Mouse (Mus musculus) urinary bladder, postnatal 10 days (tissue): ENCODE measurements at regions not wholly inside any gene's neighbourhood (a gene's known extent, or its start where the extent isn't known, plus 50 kb on each side); places are given as distances from the start of the nearest gene placed in this dataset.
"Not testable (repeated sequence)": the region's sequence is repeated elsewhere in the genome, so short reads cannot be mapped to it uniquely, and the experiment has no call there.

Experiments
- DNase-seq: peaks from one replicate; pipeline ENCODE4 v3.0.0; 2022; ENCODE audit warnings: low spot score

- no peak for DNase-seq
These were observed 55.4 kb upstream of the Bnc1 start for GRCm38 (mm10) chr7:82047456-82047855.

GRCm38 (mm10) chr7:82053411-82053810, 61.3 kb upstream of the Bnc1 start:
- no peak for DNase-seq

DNA sequence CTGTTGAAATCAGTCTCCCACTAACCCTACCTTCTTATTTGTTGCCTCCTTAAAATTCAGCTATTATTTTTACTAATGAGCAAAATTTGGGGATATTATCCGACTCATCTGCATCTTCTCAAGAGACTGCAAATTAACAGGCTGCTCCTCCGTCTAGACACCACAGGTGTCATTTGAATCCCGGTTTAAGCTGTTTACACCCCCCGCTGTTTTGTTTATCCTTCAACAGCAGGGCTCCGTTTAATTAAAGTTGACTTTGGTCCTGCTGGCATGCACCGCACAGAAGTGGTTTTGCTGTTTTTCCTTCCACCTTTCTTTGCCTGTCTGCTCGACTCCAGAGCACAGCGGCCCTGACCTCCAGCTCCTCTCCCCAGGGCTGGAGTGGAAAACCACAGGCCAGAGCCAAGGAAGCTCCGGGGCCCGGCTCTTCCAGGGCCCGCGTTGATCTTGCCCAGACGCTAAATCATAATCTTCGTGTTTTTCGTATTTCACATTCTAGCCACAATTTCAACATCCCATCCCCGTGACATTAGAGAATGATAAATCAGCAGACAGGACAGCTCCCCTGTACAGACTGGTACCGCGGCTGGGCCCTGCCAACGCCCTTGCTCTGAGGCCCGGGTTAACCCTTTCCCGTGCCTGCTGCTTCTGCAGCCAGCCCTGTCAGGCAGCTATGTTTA, 64.6 kb upstream of the Bnc1 start:
- DNase-seq, result no peak

- DNase-seq, result no peak
These were observed 71.3 kb upstream of the Bnc1 start for GRCm38 (mm10) chr7:82063407-82063806.

DNA sequence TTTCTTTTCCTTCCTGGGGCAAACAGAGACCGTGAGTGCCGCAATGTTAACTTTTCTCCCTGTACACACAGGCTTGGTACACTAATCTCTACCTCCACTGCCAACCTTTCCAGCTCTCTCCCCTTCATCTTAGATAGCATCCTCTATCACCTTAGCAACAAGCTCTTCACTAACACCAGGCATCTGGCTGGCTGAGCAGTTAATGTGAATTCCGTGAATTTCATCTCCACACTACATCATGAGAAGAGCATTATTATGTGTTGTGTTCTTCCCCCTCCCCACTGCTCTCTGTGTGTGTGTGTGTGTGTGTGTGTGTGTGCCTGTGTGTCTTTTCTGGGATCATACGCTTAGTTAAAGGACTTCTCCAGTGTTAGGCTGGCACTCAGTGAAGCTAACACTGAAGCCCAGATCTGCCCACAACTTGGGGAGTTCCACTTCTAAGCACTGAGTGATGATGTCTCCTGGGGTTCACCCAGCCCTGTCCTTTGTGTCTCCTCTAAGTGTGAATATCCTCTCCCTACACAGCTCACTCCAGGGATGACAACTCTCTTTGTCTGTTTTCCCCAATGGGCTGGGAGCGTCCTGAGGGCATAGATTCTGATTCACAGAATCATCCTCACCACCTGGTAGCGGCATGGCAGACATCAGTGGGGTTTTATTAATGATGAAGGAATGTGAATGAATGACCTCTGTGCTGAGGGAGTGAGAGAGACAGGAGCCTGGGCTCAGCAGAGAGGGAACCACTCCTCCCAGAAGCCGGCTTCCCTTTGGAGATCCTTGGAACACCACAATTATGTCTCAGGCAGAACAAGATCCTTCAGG, 77.7 kb upstream of the Bnc1 start:
- no peak for DNase-seq

DNA sequence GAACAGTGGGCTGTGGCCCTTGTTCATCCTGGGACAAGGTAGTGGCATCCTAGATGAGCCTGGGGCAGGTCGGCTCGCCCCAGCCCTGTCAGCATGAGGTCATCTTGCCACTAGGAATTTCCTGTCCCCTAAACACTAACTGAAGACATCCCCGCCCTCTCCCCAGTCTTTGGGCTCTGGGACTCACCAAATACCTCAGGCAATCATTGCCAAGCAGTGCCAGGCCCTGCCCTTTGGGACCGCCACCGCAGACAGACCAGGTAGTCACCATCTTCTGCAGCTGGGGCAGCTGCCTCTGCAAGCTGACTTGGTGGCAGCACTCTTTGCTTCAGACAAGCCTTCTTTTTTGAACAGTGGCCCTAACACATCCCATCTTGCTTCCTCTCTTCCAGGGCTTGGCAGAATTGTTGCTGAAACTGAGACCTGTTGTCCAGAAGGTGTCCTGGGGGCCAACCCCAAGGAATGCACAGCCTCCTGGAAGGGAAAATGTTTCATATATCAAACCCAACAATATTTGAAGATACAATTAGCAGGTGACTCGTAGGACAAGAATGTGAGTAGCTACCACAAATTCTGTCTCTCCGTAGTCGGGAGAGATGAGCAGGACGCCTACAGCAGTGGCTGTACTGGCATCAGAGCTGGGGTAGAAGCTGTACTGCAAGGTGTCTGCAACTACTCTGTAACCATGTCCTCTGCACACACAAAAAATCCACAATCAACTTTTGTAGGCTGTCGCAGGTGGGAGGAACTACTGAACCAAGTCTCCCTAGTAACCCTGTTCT, 79.0 kb upstream of the Bnc1 start:
- no peak for DNase-seq

GRCm38 (mm10) chr7:82075359-82075758, 83.3 kb upstream of the Bnc1 start:
- no peak for DNase-seq

DNA sequence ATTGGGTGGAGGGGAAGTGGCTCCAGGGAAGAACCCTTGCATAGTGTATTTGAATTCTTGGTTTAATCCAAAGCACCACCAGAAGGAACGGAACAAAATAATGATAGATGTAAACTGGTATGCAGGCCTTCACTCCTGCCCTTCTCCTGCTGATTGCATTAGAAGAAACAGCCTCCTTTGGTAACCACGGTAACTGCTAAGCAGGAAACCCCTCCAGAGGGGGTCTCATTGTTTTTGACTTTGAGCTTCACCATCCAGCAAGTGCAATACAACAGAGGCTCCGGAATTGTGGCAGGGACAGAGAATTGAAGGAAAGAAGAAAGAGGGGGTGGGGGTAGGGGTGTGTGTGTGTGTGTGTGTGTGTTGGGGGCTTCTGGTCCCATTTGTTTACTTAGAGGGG, 89.8 kb upstream of the Bnc1 start:
- no peak for DNase-seq

DNA sequence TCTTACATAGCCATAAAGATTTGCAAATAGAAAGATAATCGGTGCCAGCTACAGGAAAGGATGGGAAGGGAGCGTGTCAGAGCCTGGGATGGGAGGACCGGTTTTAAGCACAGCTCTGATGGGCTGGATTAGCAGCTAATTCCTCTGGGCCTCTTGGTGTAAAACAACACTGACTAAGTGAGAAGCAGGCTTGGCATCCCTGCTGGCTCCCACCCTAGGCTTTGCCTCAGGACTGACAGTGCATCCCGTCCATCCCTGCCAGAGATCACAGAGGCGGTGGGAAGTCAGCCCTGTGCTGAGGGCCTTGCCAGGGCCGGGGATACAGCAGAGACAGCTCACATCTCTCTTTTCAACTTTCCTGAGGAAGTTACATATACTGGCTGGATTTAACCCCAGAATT, 90.8 kb upstream of the Sh3gl3 start:
- DNase-seq, result no peak

DNA sequence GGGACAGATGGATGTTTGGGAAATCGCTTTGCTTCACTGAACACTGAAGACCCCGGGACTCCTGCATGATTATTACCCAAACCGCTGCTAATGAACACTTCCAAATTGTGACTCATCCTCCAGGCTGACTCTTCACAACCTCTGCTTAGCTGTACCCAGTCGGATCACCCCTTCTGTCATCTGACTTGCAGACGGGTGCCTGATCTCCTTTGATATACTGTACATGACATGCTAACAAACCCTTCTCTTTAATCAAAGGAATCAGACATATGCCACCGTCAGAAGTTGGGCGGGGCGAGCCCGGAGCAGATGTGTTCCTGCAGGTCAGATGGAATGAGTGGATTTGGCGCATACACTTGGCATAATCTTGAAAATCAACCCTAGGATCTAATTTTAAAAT, 89.2 kb upstream of the Sh3gl3 start:
- no peak for DNase-seq

DNA sequence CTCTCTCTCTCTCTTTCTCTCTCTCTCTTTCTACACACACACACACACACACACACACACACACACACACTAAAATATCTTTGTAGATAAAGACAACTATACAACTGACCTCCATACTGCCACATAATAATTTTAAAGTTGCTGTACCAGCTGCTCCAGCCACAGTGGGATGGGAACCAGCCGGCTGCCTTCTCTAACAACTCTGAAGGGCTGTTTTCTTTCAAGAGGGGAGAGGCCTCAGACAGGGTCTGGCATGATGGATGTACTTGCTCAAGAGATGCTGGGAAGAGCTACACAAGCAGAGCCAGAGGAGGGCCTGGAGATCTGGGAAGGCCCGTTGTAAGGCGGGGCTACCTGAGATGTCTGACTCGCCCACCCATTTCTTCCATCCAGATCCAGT, 88.4 kb upstream of the Sh3gl3 start:
- no peak for DNase-seq

- no peak for DNase-seq
These were observed 75.5 kb upstream of the Sh3gl3 start for GRCm38 (mm10) chr7:82098136-82098535.

GRCm38 (mm10) chr7:82101314-82101713, 72.3 kb upstream of the Sh3gl3 start:
- DNase-seq, result no peak

- no peak for DNase-seq
These were observed 68.0 kb upstream of the Sh3gl3 start for GRCm38 (mm10) chr7:82105631-82106030.

- not testable (repeated sequence) for DNase-seq
These were observed 64.5 kb upstream of the Sh3gl3 start for GRCm38 (mm10) chr7:82109141-82109540.

DNA sequence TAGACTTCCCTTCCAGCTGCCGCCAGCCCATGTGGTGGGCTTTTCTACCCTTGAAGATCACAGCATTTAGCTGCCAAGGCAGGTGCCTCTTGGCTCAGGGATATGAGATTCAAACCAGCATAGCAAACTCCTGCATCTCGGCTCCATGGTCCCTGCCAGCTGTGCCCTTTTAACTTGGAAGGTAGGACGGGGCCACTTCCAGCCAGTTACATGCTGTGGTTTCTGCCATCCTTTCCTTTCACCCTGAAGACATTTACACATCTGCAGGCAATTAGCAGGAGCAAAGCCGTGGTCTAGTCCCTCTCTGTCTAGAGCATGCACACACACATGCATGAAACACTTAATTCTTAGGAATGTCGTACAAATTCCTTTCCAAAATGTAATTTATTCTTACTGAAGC, 64.1 kb upstream of the Sh3gl3 start:
- DNase-seq, result no peak

GRCm38 (mm10) chr7:82109977-82110376, 63.7 kb upstream of the Sh3gl3 start:
- DNase-seq, result no peak

GRCm38 (mm10) chr7:82112046-82112445, 61.6 kb upstream of the Sh3gl3 start:
- DNase-seq, result no peak

- DNase-seq, result no peak
These were observed 58.0 kb upstream of the Sh3gl3 start for GRCm38 (mm10) chr7:82115646-82116045.

- peak; percentile 23 for DNase-seq
These were observed 54.4 kb upstream of the Sh3gl3 start for GRCm38 (mm10) chr7:82119266-82119665.

DNA sequence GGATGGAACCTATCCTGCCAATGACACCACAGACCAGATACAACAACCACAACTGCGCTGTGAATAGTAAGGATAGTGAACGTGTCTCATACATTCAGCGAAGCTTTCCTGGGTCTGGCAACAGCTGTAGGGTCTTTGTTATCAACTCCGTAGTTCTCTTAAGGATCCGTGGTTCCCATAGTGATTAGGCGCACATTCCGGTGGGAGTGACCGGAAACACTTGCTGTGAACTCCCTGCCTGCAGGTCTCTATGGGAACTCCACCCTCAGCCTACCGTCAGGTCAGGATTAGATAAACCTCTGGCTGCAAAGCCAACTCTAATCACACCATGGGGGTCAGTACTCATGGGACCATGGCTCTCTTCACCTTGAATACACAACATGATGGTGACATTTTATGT, 53.8 kb upstream of the Sh3gl3 start:
- no peak for DNase-seq

- DNase-seq, result no peak
These were observed 51.9 kb upstream of the Sh3gl3 start for GRCm38 (mm10) chr7:82121746-82122145.
